Mouse (Mus musculus): ENCODE data around the gene Ctxn1.

DNA sequence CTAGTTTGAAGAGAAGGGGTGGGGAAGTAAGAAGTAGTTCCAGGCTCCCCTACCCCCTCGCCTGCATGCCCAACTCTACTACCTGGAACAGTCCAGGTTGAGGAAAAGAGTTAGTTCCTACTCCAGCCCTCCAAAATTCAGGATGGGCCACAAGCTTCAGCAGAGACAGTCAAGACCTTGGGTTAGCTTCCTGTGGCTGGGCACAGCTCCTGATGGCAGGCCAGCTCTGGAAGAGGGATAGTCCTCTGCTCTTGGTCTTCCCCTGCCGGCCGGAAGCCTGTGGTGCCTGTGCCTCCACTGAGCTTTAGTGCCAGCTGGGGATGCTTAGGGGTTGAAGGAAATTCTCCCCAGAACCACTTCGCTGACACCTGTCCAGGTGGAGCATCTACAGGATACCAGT, 32.8 kb downstream of the Ctxn1 start:
- TF ChIP-seq CTCF (IDR thresholded peaks at IDR 0.05; ENCODE audit: low read depth) (no peak), EP300 (IDR thresholded peaks at IDR 0.05; ENCODE audit: low read depth) (no peak)
